12 mouse cellular contexts compared by ENCODE assay signal in genomic region chr7:142454706-142455105, GRCm38 (mm10). TPM values are rescaled to one million over a fixed set of nuclear protein-coding genes. Genes with fewer than 3 reads are reported as not detected.
DNase-seq lines count a peak whose midpoint lies in the region; ATAC-seq and TF ChIP-seq lines count a peak whose summit lies in the region.
"Had no signal": no experiment of that assay in that cellular context is flagged by ENCODE, and none has a peak within 500 bp of the region (broad histone marks: within the 10 kb centered on the region; RNA-seq: fewer than 3 reads in every experiment).

No protein-coding gene starts in this region.

- no peaks in the 10 kb centered on the region for H3K36me3 ChIP-seq in heart, embryonic 10.5 days
- H3K36me3 ChIP-seq in kidney, postnatal 0 days (ENCODE audit: insufficient read depth, low read length): no peaks in the 10 kb centered on the region
- no peaks in the 10 kb centered on the region for H3K36me3 ChIP-seq in embryonic facial prominence, embryonic 12.5 days
- no peaks in the 10 kb centered on the region for H3K36me3 ChIP-seq in limb, embryonic 12.5 days

- no peak for DNase-seq in heart, embryonic 10.5 days (ENCODE audit: low spot score)
- DNase-seq in heart, adult 11 months: no peak
- peak; percentile 82 for DNase-seq in kidney, postnatal 0 days (ENCODE audit: low spot score)
- DNase-seq in kidney, postnatal 4 days: no peak
- DNase-seq in yolk sac, embryonic 10.5 days (ENCODE audit: low spot score): no peak
- no peak for DNase-seq in left cerebral cortex, postnatal 25 days (ENCODE audit: low spot score in 2 of 2)
- DNase-seq: adrenal gland, adult 2 months; retina, postnatal 1 day had no signal

- ATAC-seq in kidney, postnatal 0 days (replicated peaks; ENCODE audit: low FRiP score, low read depth): no peak
- no peak for ATAC-seq in embryonic facial prominence, embryonic 12.5 days (ENCODE audit: insufficient number of reproducible peaks, insufficient read depth, low FRiP score, low TSS enrichment)
- ATAC-seq in limb, embryonic 12.5 days (ENCODE audit: insufficient number of reproducible peaks, insufficient read depth, low FRiP score, low TSS enrichment, low read depth): no peak
- ATAC-seq: inflammation-experienced regulatory T-cells, adult 6 months had no signal

- no peak for TF ChIP-seq CTCF in kidney, postnatal 0 days (IDR thresholded peaks at IDR 0.05; ENCODE audit: low read depth)

- peaks cover 64% of the 10 kb centered on the region for H3K4me1 ChIP-seq in heart, embryonic 10.5 days
- H3K4me1 ChIP-seq in kidney, postnatal 0 days (replicated peaks; ENCODE audit: insufficient read depth, low read length): peaks cover 15% of the 10 kb centered on the region; the same call in 1 of the 2 replicates
- peaks cover 44% of the 10 kb centered on the region for H3K4me1 ChIP-seq in embryonic facial prominence, embryonic 12.5 days
- peaks cover 45% of the 10 kb centered on the region for H3K4me1 ChIP-seq in limb, embryonic 12.5 days (replicated peaks)

- no peaks in the 10 kb centered on the region for H3K27me3 ChIP-seq in heart, embryonic 10.5 days (ENCODE audit: insufficient read depth, poor library complexity, severe bottlenecking)
- no peaks in the 10 kb centered on the region for H3K27me3 ChIP-seq in kidney, postnatal 0 days (ENCODE audit: insufficient read depth, low read length)
- H3K27me3 ChIP-seq in embryonic facial prominence, embryonic 12.5 days: no peaks in the 10 kb centered on the region
- H3K27me3 ChIP-seq in limb, embryonic 12.5 days: no peaks in the 10 kb centered on the region

- 39% methylated on average over 1 of the region's 1 CpGs for WGBS in heart, embryonic 10.5 days
- 29% methylated on average over 1 of the region's 1 CpGs for WGBS in kidney, postnatal 0 days
- 29% methylated on average over 1 of the region's 1 CpGs for WGBS in embryonic facial prominence, embryonic 12.5 days
- 39% methylated on average over 1 of the region's 1 CpGs for WGBS in limb, embryonic 12.5 days

- no peak overlapping the region for H3K9ac ChIP-seq in kidney, postnatal 0 days (ENCODE audit: low read depth, low read length)
- H3K9ac ChIP-seq in embryonic facial prominence, embryonic 12.5 days: no peak overlapping the region
- H3K9ac ChIP-seq in limb, embryonic 12.5 days (replicated peaks): no peak overlapping the region

- H3K4me3 ChIP-seq in heart, embryonic 10.5 days: no peak overlapping the region
- no peak overlapping the region for H3K4me3 ChIP-seq in kidney, postnatal 0 days (replicated peaks; ENCODE audit: low read depth, low read length)
- no peak overlapping the region for H3K4me3 ChIP-seq in embryonic facial prominence, embryonic 12.5 days
- no peak overlapping the region for H3K4me3 ChIP-seq in limb, embryonic 12.5 days (replicated peaks)

- H3K9me3 ChIP-seq in heart, embryonic 10.5 days: no peaks in the 10 kb centered on the region
- no peaks in the 10 kb centered on the region for H3K9me3 ChIP-seq in kidney, postnatal 0 days (replicated peaks; ENCODE audit: low read length)
- no peaks in the 10 kb centered on the region for H3K9me3 ChIP-seq in embryonic facial prominence, embryonic 12.5 days
- H3K9me3 ChIP-seq in limb, embryonic 12.5 days: no peaks in the 10 kb centered on the region

- H3K27ac ChIP-seq in heart, embryonic 10.5 days: peak overlapping the region; percentile 92
- H3K27ac ChIP-seq in kidney, postnatal 0 days: peak overlapping the region; percentile 87
- peak overlapping the region; percentile 99 for H3K27ac ChIP-seq in embryonic facial prominence, embryonic 12.5 days
- peak overlapping the region; percentile 76 for H3K27ac ChIP-seq in limb, embryonic 12.5 days
- H3K27ac ChIP-seq: macrophage had no signal

- no peak overlapping the region for H3K4me2 ChIP-seq in kidney, postnatal 0 days (ENCODE audit: low read length)
- H3K4me2 ChIP-seq in embryonic facial prominence, embryonic 12.5 days (replicated peaks): no peak overlapping the region
- H3K4me2 ChIP-seq in limb, embryonic 12.5 days: no peak overlapping the region

- intact Hi-C loops in left cerebral cortex, postnatal 25 days (cut with DNase I): no loop called here

RNA-seq across cellular contexts. Expression of gene Lsp1, which starts 5.9 kb away (rescaled TPM):
- 32.0 and 36.9 TPM in 2 replicates for polyA plus RNA-seq in heart, embryonic 10.5 days (2016; fragmentation: Nextera tagmentation; extraction: Ambion mirVana)
- 161 and 165 TPM in 2 replicates for polyA plus RNA-seq in kidney, postnatal 0 days (2015; fragmentation: Nextera tagmentation; extraction: Ambion mirVana)
- 24.5 and 24.7 TPM in 2 replicates for polyA plus RNA-seq in embryonic facial prominence, embryonic 12.5 days (2016; fragmentation: Nextera tagmentation; extraction: Ambion mirVana)
- polyA plus RNA-seq in limb, embryonic 12.5 days (2016; fragmentation: Nextera tagmentation; extraction: Ambion mirVana): 30.2 and 30.3 TPM in 2 replicates
- total RNA-seq in left cerebral cortex, postnatal 25 days (2021): 1 to 10 TPM; 5.2 to 5.4 TPM

RNA-seq across cellular contexts. Expression of gene Tnni2, which starts 13.1 kb away (rescaled TPM):
- polyA plus RNA-seq in heart, embryonic 10.5 days (2016; fragmentation: Nextera tagmentation; extraction: Ambion mirVana): 51.9 and 56.4 TPM in 2 replicates
- 2.2 and 3.0 TPM in 2 replicates for polyA plus RNA-seq in kidney, postnatal 0 days (2015; fragmentation: Nextera tagmentation; extraction: Ambion mirVana)
- polyA plus RNA-seq in embryonic facial prominence, embryonic 12.5 days (2016; fragmentation: Nextera tagmentation; extraction: Ambion mirVana): 7.1 and 9.6 TPM in 2 replicates
- polyA plus RNA-seq in limb, embryonic 12.5 days (2016; fragmentation: Nextera tagmentation; extraction: Ambion mirVana): 14.4 and 15.3 TPM in 2 replicates
- total RNA-seq in left cerebral cortex, postnatal 25 days (2021): not detected
- polyA plus RNA-seq: adrenal gland, adult 2 months; inflammation-experienced regulatory T-cells, adult 6 months had no signal

RNA-seq across cellular contexts. Expression of gene Syt8, which starts 20.1 kb away (rescaled TPM):
- polyA plus RNA-seq in heart, embryonic 10.5 days (2016; fragmentation: Nextera tagmentation; extraction: Ambion mirVana): 0.38 and 1.3 TPM in 2 replicates
- polyA plus RNA-seq in kidney, postnatal 0 days (2015; fragmentation: Nextera tagmentation; extraction: Ambion mirVana): 2.5 and 4.8 TPM in 2 replicates
- 0.35 TPM in 1 of 2 replicates, not detected in the other for polyA plus RNA-seq in embryonic facial prominence, embryonic 12.5 days (2016; fragmentation: Nextera tagmentation; extraction: Ambion mirVana)
- 0.60 TPM in 1 of 2 replicates, not detected in the other for polyA plus RNA-seq in limb, embryonic 12.5 days (2016; fragmentation: Nextera tagmentation; extraction: Ambion mirVana)
- not detected for total RNA-seq in left cerebral cortex, postnatal 25 days (2021)
- total RNA-seq: adrenal gland, adult 2 months had no signal
- polyA plus RNA-seq: inflammation-experienced regulatory T-cells, adult 6 months had no signal

RNA-seq across cellular contexts. Expression of gene Tnnt3, which starts 43.9 kb away (rescaled TPM):
- polyA plus RNA-seq in heart, embryonic 10.5 days (2016; fragmentation: Nextera tagmentation; extraction: Ambion mirVana): 9.5 and 10.4 TPM in 2 replicates
- polyA plus RNA-seq in kidney, postnatal 0 days (2015; fragmentation: Nextera tagmentation; extraction: Ambion mirVana): 3.4 TPM in 2 replicates
- polyA plus RNA-seq in embryonic facial prominence, embryonic 12.5 days (2016; fragmentation: Nextera tagmentation; extraction: Ambion mirVana): 4.6 and 6.9 TPM in 2 replicates
- 14.3 and 17.3 TPM in 2 replicates for polyA plus RNA-seq in limb, embryonic 12.5 days (2016; fragmentation: Nextera tagmentation; extraction: Ambion mirVana)
- total RNA-seq in left cerebral cortex, postnatal 25 days (2021): not detected
- total RNA-seq: adrenal gland, adult 2 months had no signal
- polyA plus RNA-seq: adrenal gland, adult 2 months; macrophage had no signal
